Mouse (Mus musculus) embryo, embryonic 11.5 days (tissue): ENCODE measurements around the gene Frmd4a.

Source experiments
- DNase-seq: peaks from one replicate; pipeline ENCODE4 v3.0.0-alpha.2; 2012; ENCODE audit warnings: low read depth, low spot score

Frmd4a gene

GRCm38 (mm10) chr2:4286390-4286901 is 268.9 kb downstream of the Frmd4a start:
- no peak for DNase-seq

GRCm38 (mm10) chr2:4290475-4290874 is 273.0 kb downstream of the Frmd4a start:
- DNase-seq = no peak

GRCm38 (mm10) chr2:4291100-4291499 is 273.6 kb downstream of the Frmd4a start:
- no peak for DNase-seq

GRCm38 (mm10) chr2:4291671-4292070 is 274.2 kb downstream of the Frmd4a start:
- DNase-seq = no peak

- DNase-seq = no peak
Measured at GRCm38 (mm10) chr2:4293726-4294125, 276.2 kb downstream of the Frmd4a start.

- no peak for DNase-seq
Measured at GRCm38 (mm10) chr2:4295641-4296040, 278.1 kb downstream of the Frmd4a start.

- no peak for DNase-seq
Measured at GRCm38 (mm10) chr2:4296881-4297280, 279.4 kb downstream of the Frmd4a start.

- DNase-seq = peak; percentile 92
Measured at GRCm38 (mm10) chr2:4298325-4299215, 281.1 kb downstream of the Frmd4a start.

- no peak for DNase-seq
Measured at GRCm38 (mm10) chr2:4299593-4299992, 282.1 kb downstream of the Frmd4a start.

GRCm38 (mm10) chr2:4300383-4300811 is 282.9 kb downstream of the Frmd4a start:
- DNase-seq = no peak

- no peak for DNase-seq
Measured at GRCm38 (mm10) chr2:4300816-4301215, 283.3 kb downstream of the Frmd4a start.

GRCm38 (mm10) chr2:4301256-4301655 is 283.7 kb downstream of the Frmd4a start:
- DNase-seq = no peak

GRCm38 (mm10) chr2:4301692-4302091 is 284.2 kb downstream of the Frmd4a start:
- DNase-seq = no peak

- DNase-seq = no peak
Measured at GRCm38 (mm10) chr2:4302119-4302518, 284.6 kb downstream of the Frmd4a start.

- DNase-seq = no peak
Measured at GRCm38 (mm10) chr2:4307076-4307475, 289.6 kb downstream of the Frmd4a start.

GRCm38 (mm10) chr2:4314545-4314944 is 297.0 kb downstream of the Frmd4a start:
- no peak for DNase-seq

- no peak for DNase-seq
Measured at GRCm38 (mm10) chr2:4316589-4316988, 299.1 kb downstream of the Frmd4a start.

GRCm38 (mm10) chr2:4318134-4318533 is 300.6 kb downstream of the Frmd4a start:
- DNase-seq = no peak

GRCm38 (mm10) chr2:4326241-4327010 is 308.9 kb downstream of the Frmd4a start:
- no peak for DNase-seq

- no peak for DNase-seq
Measured at GRCm38 (mm10) chr2:4327011-4327340, 309.5 kb downstream of the Frmd4a start.

- DNase-seq = no peak
Measured at GRCm38 (mm10) chr2:4332441-4332840, 314.9 kb downstream of the Frmd4a start.

- DNase-seq = no peak
Measured at GRCm38 (mm10) chr2:4334201-4334600, 316.7 kb downstream of the Frmd4a start.

GRCm38 (mm10) chr2:4334936-4335335 is 317.4 kb downstream of the Frmd4a start:
- no peak for DNase-seq
